Mouse (Mus musculus): ENCODE results near the gene Chit1.

Chit1 gene

GRCm38 (mm10) chr1:134133316-134133715, 22.3 kb downstream of the Chit1 start:
- in situ Hi-C loops (cut with MboI; ENCODE audit: low sequenced_read_pairs): no loop called here

- in situ Hi-C loops (cut with MboI; ENCODE audit: low sequenced_read_pairs): no loop called here
These were observed 25.3 kb downstream of the Chit1 start for GRCm38 (mm10) chr1:134136351-134136750.

- in situ Hi-C loops (cut with MboI; ENCODE audit: low sequenced_read_pairs): no loop called here
These were observed 27.4 kb downstream of the Chit1 start for GRCm38 (mm10) chr1:134138424-134138823.

GRCm38 (mm10) chr1:134142363-134142794, 31.3 kb downstream of the Chit1 start:
- in situ Hi-C loops (cut with MboI; ENCODE audit: low sequenced_read_pairs): no loop called here

- in situ Hi-C loops (cut with MboI; ENCODE audit: low sequenced_read_pairs): no loop called here
These were observed 35.0 kb downstream of the Chit1 start for GRCm38 (mm10) chr1:134146066-134146465.

- in situ Hi-C loops (cut with MboI; ENCODE audit: low sequenced_read_pairs): loop anchor here (5.0 kb wide), 2 partner anchors 92 to 172 kb away; no protein-coding TSS in a partner anchor
These were observed 39.0 kb downstream of the Chit1 start for GRCm38 (mm10) chr1:134150076-134150475.

GRCm38 (mm10) chr1:134150745-134151144, 39.7 kb downstream of the Chit1 start:
- in situ Hi-C loops (cut with MboI; ENCODE audit: low sequenced_read_pairs): loop anchor here (5.0 kb wide), 2 partner anchors 92 to 172 kb away; no protein-coding TSS in a partner anchor

GRCm38 (mm10) chr1:134151655-134152412, 40.8 kb downstream of the Chit1 start:
- in situ Hi-C loops (cut with MboI; ENCODE audit: low sequenced_read_pairs): loop anchor here (5.0 kb wide), 2 partner anchors 90 to 170 kb away; no protein-coding TSS in a partner anchor

GRCm38 (mm10) chr1:134152626-134153590, 41.9 kb downstream of the Chit1 start:
- in situ Hi-C loops (cut with MboI; ENCODE audit: low sequenced_read_pairs): loop anchor here (5.0 kb wide), 2 partner anchors 89 to 169 kb away; no protein-coding TSS in a partner anchor

- in situ Hi-C loops (cut with MboI; ENCODE audit: low sequenced_read_pairs): loop anchor here (5.0 kb wide), 2 partner anchors 88 to 168 kb away; no protein-coding TSS in a partner anchor
These were observed 43.1 kb downstream of the Chit1 start for GRCm38 (mm10) chr1:134154121-134154520.

GRCm38 (mm10) chr1:134154655-134155054, 43.6 kb downstream of the Chit1 start:
- in situ Hi-C loops (cut with MboI; ENCODE audit: low sequenced_read_pairs): loop anchor here (5.0 kb wide), 2 partner anchors 88 to 168 kb away; no protein-coding TSS in a partner anchor

- in situ Hi-C loops (cut with MboI; ENCODE audit: low sequenced_read_pairs): no loop called here
These were observed 49.4 kb downstream of the Chit1 start for GRCm38 (mm10) chr1:134160404-134160803.

GRCm38 (mm10) chr1:134161399-134161798, 50.4 kb downstream of the Chit1 start:
- in situ Hi-C loops (cut with MboI; ENCODE audit: low sequenced_read_pairs): no loop called here

- in situ Hi-C loops (cut with MboI; ENCODE audit: low sequenced_read_pairs): no loop called here
These were observed 51.6 kb downstream of the Chit1 start for GRCm38 (mm10) chr1:134162510-134163225.

GRCm38 (mm10) chr1:134163476-134163875, 52.4 kb downstream of the Chit1 start:
- in situ Hi-C loops (cut with MboI; ENCODE audit: low sequenced_read_pairs): no loop called here

- in situ Hi-C loops (cut with MboI; ENCODE audit: low sequenced_read_pairs): no loop called here
These were observed 53.4 kb downstream of the Chit1 start for GRCm38 (mm10) chr1:134164454-134164853.

- in situ Hi-C loops (cut with MboI; ENCODE audit: low sequenced_read_pairs): no loop called here
These were observed 55.5 kb downstream of the Chit1 start for GRCm38 (mm10) chr1:134166547-134166946.

GRCm38 (mm10) chr1:134167416-134168305, 56.6 kb downstream of the Chit1 start:
- in situ Hi-C loops (cut with MboI; ENCODE audit: low sequenced_read_pairs): no loop called here

GRCm38 (mm10) chr1:134168567-134168966, 57.5 kb downstream of the Chit1 start:
- in situ Hi-C loops (cut with MboI; ENCODE audit: low sequenced_read_pairs): no loop called here
